Mouse (Mus musculus) spleen, postnatal 10 days (tissue): ENCODE data around the gene Hoxa3.

ENCODE experiments used
- DNase-seq, 2 experiments: peaks; one replicate each; pipeline ENCODE4 v3.0.0; 2021 to 2022; ENCODE audit warnings: low spot score in 2 of 2

Gene Hoxa3

DNA sequence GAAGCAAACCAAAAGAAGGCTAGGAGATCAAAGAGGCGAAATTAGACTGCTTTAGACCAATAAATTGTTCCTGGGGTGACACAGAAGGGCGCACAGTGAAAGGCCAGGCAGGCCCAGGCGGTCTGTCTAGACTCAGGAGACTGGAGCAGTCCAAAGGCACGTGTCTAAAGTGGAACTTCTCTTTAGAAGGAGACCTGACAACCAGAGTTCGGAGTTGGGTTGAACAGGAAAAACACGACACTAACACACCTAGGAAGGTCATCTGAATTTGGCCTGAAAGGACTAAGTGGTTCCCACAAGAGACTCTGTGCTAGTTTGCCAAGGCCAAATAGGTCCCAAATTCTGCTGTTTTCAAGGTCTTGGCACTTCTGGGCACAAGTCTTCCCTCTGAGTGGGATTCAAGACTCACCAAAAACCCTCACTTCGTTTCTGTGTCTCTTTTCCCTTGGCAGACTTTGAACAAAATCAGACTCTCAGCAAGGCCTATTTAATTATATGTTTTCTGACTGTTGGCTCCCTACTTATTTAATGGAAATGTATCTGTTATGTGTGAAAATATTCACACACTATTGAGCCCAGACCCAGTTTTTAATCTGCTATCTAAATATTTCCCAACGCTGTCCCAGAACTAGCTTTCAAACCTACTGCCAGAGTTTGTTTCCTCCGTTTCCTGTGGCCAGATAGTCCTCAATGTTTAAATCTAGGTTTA lies 6.3 kb upstream of the Hoxa3 start:
- no peak for DNase-seq

DNA sequence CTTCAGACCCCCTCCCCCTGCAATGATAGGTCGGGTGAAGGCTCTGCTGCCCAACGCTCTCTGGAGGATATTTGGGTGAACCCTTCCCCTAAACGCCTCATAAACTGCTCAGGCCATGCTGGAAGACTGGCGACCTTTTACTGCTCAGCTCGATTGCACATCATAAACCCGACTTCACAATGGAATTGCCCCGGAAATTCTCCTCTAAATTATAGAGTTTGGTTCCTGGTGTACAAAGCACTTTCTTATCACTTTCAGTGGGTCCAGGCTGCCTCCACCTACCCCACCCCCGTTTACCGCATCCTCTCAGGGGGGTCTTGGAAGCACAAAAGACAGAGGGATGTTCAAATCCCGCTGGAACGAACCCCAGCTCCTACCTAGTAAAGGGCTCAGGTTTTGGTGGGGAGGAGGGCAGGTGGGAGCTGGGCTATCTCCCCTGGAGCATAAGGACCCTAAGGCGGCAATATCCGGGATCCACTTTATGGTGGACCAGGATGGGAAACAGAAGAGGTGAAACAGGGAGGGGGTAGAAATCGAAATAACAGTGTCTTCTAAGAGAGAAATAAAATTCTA lies 5.6 kb upstream of the Hoxa3 start:
- DNase-seq: no peak

DNA sequence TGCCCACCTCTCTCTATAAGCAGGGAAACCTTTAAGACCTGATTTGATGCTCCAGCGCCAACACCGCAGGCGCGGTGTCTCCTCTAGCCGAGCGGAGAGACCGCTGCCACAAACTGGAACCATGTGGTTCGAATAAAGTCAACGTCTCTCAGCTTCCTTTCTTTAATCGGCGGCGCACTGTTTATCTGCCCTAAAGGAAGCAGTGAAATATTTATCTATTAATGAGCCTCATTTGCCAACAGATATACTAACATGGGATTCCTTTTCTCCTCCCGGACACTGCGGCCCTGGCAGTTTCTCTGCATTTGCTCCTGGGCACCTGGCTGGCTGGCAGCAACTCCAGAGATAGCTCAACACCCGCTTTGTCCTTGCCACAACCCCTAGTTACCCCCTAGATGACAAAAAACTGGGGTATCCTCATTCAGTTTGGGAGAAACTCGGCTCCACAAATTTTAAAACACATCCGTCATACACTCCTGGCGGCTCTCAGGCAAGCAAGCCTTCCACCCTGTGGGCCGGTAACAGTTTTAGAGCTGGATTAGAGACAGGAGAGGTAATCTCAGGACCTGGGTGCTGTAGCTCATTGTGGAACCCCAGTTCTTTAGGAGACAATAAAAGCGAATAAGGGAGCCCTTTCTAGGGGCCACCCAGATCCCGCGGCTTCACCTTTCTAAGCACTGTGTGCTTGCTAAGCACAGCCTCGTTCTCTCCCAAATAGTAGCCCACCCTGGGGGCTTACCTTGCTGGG lies 4.9 kb upstream of the Hoxa3 start:
- DNase-seq: no peak

DNA sequence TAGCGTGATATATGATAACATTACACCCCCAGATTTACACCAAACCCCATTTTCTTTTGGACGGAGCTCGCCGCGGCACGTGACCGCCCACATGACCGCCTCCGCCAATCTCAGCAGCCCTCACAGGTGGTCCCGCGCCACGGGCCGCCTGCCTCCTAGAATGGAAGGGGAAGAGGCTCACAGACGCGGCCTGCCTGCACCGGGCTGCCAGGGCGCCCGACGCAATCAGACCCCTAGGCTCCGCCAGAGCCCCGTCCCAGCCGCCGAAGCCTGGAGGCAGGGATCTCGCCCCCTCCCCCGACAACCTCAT lies 4.3 kb upstream of the Hoxa3 start:
- no peak for DNase-seq

DNA sequence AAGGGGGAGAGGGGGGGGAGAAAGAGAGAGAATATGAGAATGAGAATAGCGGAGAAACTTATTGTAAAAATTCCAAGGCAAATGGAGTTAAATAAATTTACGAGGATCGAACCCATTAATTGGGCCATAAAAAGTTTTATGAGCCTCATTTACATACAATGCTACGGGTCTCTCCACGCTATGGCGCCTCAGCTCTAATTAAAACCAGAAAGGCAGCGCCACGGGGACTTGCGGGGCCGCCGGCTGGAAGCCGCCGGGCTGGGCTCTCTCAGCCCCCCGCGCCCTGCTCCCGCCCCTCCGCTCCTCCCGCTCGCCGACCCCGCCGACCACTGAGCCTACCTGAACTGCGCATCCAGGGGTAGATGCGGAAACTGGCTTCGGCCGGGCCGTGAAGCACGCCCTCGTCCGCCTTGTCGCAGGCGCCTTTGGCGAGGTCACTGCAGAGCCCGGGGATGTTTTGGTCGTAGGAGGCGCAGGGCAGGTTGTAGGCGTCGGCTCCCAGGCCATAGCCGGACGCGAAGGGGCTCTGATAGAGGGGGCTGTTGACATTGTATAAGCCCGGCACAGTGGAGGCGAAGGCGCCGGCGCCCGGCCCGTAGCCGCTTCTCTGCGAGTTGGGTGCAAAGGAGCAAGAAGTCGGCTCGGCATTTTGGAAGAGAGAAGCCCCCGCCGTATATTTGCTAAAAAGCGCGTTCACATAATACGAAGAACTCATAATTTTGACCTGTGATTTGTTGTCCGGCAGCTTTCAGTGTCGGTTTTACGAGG lies 3.7 kb upstream of the Hoxa3 start:
- no peak for DNase-seq

DNA sequence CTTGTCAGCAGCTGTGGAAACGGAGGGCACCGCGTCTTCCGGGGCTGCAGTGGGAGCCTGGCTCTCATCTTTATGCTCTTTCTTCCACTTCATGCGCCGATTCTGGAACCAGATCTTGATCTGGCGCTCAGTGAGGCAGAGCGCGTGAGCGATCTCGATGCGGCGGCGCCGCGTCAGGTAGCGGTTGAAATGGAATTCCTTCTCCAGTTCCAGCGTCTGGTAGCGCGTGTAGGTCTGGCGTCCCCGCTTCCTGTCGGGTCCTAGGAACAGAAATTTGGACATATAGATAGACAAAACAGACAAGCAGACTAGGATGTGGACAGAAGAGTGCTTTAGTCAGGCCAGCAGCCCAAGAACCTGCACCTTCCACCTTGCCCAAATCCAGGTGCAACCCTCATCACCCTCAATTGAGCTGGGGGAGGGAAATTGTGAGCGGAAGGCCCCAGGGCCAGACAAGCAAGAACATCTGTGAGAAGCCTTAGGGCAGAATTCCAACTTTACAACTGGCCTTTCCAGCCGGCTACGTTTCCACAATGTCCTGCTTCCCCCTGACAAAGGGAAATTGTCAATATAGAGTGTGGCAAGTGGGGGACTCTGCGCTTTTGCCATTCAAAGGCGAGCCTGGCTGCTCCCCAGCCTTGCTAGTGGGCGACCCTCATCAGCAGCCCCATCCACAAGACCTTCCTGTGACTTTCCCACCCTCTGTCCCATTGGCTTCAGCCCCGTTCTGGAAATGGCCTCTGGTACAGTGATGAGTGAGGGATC lies 2.8 kb upstream of the Hoxa3 start:
- no peak for DNase-seq

DNA sequence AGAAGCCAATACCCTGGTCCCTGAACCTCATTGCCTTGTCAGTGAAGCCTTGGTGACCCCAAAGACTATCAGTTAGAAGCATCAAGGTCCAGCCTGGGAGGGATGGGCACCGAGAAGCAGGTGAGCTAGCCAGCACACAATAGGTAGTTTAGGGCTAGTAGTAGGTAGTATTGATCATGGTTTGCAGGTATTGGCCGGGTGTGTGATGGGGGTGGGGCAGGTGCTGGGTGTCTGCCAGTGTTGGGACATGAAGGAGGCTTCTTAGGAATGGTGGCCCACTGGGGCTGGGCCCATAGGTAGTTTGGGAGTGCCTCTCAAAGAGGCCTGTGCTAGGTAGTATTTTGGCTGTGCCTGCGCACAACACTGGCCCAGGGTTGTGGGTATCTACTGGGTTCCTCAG lies 1.9 kb upstream of the Hoxa3 start:
- DNase-seq: no peak

DNA sequence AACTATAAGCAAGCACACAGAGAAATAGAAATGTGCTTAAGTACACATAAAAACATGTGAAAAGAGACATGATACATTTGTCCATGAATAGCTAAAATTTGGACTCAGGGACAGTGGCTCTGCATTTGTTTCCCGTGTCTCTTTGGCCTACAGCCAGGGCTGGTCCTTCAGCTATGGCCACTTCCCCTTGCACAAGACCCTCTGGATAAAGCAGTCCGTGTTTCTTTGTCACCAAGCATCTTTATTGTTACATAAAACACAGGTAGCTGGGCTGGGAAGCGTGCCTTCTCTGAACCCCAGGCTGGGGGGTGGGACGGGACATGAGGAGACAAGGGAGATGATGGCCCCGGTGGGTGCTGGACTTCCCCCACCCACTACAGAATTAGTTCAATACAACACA lies 1.1 kb upstream of the Hoxa3 start:
- DNase-seq: no peak

DNA sequence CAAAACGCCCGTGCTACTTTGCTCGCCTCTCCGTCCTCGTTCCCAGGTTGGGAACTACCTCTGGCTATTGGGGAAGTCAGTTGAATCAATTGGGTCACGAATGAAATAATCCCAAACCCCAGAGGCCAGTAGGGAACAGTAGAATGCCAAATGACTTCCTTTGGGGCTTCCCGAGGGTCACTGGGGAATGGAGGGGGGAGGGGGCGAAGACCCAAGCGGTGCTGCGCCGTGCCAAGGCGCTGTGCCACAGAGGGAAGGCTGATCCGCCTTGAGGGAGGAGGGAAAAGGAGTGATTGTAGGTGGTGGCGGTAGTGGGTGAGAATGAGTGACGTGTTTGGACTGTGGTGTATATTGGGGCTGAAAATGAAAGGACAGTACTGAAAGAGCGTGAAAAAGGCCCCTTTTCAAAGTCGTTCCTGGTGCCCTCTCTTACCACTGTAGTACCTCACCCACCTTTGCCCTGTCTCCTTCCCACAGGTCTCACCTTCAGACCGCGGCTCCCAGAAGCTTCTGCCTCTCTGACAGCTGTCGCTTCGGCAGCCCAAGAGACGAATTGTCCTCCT lies 499 bp downstream of the Hoxa3 start:
- DNase-seq: no peak

DNA sequence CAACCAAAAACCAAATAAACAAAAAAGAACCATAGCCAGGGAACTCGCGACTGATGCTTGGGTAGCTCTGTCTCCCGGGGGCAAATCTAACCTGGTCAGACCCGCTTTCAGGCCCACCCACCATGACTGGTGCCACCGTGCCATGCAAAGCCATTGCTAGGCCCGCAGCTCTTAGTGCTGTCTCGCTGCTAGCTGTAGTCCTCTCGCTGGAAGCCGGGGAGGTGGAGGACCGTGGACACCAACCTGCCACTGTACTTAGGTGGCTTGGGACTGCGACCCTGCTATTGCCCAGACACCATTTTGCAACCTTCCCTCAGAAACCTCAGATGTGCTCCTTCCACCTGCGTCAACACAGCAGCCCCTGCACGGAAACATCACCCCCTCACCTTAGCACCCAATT lies 1.2 kb downstream of the Hoxa3 start:
- DNase-seq: peak in 1 of 2 experiments; percentile 24

DNA sequence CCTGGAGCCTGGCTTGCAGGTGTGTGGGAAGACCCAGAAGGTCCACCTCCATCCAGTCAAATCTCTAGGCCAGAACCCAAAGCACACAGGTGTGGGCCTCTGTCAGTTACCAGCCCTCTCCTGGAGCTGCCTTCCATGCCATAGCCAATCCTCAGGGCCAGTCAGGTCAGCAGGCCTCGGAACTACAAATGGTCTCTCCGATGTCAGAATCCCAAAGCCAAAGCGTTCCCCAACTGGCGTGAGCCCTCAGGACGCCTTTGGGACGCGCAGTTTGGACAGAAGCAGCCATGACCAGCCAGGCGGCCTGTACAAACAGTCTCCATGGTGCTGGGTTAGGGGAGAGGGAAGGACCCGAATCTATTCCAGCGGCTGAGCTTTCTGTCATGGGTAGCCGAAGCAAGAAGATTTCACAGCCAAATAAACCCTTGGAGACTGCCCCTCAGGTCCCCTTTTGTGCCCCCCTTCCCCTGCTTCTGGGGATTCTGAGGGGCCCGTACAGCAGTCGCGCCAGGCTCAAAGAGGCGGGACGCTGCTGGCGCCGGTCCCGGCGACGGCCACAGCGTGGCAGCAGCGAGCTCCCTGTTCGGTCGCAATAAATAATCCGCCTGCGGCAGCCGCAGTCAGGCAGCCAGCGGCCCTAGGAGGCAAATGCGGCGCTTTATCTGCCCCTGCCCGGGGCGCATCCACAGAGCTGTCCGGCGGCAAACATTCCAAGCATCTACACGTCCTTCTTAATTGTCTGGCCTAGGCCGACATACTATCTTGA lies 1.8 kb downstream of the Hoxa3 start:
- peak; percentile 50 to 78 for DNase-seq

DNA sequence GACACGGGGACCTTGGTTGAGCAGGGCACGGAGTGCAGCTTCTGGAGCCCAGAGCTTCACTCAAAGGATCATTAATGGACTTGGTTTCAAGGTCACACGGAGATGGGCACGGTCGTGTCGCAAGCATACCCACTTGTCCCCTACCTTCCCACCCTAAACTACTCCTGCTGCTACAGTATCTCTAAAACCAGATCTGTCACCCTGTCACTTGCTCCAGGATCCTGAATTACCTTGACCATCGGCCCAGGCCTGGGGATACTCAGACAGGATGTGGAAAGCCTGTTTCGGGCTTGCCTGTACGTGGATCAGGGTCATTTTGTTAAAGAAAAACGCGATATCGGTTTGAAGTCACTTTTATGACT lies 3.5 kb downstream of the Hoxa3 start:
- DNase-seq: no peak

DNA sequence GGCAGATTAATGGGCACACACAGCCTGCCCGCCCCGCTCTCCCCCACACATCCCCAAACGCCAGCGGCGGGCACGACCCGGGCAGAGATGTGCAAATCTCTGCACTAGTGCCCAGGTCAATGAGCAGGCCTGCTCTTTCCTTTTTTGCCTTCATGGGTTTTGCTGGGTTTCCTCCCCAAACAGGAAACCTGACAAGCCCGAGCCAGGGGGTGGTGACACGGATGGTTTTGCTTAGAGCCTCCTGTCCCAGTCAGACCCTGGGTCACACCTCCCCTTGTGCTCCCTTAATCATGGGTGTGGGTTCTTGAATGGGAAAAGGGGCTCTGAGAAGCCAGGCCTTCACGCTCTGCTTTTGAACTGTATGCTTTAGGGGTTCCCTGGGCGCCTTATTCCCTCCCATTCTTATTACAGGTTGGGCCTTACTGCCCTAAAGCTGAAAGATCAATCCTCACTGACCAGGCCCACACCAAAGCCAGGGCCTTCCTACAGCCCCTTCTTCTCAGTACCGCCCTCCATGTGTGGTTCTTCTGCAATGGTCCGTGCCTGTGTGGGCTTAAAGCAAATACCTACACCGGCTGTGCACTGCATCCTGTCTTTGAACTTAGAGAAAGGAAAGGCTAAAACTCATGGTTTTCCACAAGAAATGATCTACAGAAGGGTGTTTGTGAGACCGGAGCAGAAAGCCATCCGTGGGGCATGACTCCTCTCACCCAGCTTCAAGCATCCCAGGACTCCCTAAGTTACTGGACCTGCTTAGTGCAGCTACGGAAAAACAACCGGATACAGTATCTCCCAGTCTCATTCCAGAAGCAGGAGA lies 4.1 kb downstream of the Hoxa3 start:
- no peak for DNase-seq

DNA sequence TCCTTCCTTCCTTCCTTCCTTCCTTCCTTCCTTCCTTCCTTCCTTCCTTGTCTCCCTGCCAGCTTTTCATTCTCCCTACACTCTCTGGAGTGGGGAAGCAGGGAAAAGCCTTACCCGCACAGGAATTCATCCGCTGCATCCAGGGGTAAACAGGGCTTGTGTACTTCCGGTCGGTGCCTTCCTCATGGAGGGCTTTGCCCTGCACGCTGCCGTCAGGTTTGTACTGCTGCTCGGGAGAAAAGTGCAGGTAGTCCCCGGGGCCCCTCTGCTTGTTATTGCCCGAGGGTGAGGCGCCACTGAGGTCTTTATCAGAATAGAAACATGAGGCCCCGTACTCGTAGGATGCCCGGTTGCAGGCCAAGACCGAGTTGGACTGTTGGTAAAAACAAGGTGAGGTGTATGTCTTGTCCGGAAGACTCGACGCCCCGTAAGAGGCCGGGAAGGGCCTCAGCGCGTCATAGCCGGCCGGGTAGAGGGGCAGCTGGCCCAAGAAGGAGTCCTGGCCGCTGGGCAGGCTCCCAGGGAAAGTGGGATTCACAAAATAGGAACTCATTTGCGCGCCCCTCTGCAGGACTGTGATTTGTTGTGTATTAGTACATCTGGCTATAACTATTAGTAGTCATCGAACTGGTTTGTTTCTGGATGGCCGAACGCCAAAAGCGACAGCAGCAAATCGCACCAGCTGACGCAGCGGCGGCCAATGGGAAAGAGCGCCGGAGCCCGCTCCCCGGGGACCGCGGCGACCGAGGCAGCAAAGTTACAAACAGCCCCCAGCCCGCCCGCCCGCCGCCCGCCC lies 4.9 kb downstream of the Hoxa3 start, which contains the start of gene Hoxa6:
Hoxa6 (minus strand) TSS at position 651 of the 796 bp plus-strand sequence.
- DNase-seq: peak in 1 of 2 experiments; percentile 18

DNA sequence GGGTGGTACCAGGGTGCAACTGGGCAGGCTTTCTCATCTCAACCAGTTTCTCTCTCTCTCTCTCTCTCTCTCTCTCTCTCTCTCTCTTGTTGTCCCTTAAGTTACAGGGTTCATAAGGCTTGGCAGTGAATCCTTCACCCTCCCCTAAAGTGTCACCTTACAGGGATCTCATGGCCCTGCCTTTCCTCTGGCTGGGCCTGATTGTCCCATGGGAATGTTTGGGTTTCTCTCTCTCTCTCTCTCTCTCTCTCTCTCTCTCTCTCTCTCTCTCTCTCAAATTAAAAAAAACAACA lies 5.5 kb downstream of the Hoxa3 start:
- DNase-seq: no peak

DNA sequence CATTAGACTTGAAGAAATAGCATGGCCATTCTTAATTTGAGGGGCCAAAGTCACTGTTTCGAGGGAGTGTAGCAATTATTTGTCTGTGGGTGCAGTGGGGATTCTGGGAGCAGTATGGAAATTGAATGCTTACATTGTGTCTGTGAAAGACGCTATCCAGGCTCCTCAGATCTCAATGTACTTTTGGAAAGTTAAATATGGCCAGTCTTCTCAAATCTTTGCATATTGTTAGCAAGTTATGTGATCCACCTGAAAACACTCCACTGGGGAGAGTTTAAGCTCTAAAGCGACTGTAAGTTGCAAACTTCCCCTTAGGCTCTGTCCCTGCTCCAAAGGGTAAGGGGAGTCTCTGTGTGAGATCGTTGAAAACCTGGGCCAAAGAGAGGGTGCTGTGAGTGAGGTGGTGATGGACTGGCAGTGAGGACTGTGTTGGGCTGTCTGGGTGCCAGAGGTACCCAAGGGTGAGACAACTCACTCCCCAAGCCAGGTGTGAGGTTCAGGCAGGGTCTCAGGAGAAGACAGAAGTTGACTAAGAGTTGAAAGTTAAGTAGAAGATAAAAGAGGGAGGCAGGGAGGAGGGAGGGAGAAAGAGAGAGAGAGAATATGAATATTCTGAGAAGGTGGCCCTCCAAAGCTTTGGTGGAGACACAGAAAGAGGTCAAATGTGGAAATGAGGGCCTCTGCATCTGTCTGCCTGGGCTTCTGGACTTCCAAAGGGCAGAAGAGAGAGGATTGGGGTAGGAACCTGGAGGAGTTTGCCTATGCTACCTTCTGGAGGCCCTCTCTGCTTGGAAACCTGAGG lies 6.1 kb downstream of the Hoxa3 start:
- no peak for DNase-seq

DNA sequence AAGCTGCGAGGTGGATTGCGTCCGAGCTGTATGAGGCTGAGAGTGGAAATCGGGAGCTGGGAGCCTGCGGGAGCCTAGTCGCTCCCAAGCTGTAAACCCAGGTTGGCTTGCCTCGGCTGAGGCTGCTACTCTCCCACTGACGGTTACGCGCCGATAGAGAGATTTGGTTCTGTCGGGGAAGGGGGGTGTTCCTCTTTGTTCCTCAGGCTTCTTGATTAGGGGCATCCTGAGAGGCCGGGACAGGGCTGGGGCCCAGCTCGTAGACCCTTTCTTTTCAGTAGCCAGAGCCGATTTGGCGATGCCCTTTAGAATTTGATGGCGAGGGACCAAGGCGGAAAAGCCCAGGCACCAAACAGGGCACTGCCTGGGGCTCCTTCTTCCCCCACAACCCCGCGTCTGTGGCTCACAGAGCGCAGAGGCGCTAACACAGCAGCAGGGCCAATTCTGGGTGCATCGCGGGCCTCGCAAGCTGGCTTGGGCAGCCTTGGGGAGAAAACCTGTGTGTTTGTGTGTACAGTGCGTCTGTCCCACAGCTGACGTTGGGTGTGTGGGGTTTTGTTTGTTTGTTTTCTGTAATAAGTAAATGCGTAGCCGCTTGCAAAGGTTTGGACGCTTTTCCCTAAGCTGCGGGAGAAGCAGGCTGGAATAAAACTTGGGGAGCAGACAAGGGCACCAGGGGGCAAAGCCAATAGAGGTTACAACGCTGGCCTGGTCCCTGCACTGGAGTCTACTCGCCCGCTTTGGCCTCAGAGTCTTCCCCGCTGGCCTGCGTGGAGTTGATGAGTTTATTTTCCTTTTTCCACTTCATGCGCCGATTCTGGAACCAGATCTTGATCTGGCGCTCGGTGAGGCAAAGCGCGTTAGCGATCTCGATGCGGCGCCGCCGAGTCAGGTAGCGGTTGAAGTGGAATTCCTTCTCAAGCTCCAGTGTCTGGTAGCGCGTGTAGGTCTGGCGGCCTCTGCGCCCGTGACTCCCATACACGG lies 7.2 kb downstream of the Hoxa3 start:
- DNase-seq: no peak
